Mouse (Mus musculus) liver (tissue): ENCODE measurements around the gene Bdh1.

ENCODE experiments used
- DNase-seq: peaks from one replicate; pipeline ENCODE4 v3.0.0-alpha.2; 2020; ENCODE audit warnings: mixed read lengths

Gene Bdh1

GRCm38 (mm10) chr16:31428675-31429470 lies 6.8 kb downstream of the Bdh1 start:
- peak; percentile 63 for DNase-seq

GRCm38 (mm10) chr16:31429471-31430155 lies 7.5 kb downstream of the Bdh1 start:
- DNase-seq, result peak; percentile 89

- no peak for DNase-seq
These were observed 11.5 kb downstream of the Bdh1 start for GRCm38 (mm10) chr16:31433466-31434110.

- DNase-seq, result no peak
These were observed 13.1 kb downstream of the Bdh1 start for GRCm38 (mm10) chr16:31435146-31435545.

- no peak for DNase-seq
These were observed 14.0 kb downstream of the Bdh1 start for GRCm38 (mm10) chr16:31436085-31436484.

- no peak for DNase-seq
These were observed 15.3 kb downstream of the Bdh1 start for GRCm38 (mm10) chr16:31437358-31437757.

GRCm38 (mm10) chr16:31439529-31439928 lies 17.4 kb downstream of the Bdh1 start:
- no peak for DNase-seq

GRCm38 (mm10) chr16:31440046-31440445 lies 18.0 kb downstream of the Bdh1 start:
- DNase-seq, result no peak

- no peak for DNase-seq
These were observed 22.4 kb downstream of the Bdh1 start for GRCm38 (mm10) chr16:31444521-31444920.

GRCm38 (mm10) chr16:31446067-31446853 lies 24.2 kb downstream of the Bdh1 start:
- no peak for DNase-seq

- no peak for DNase-seq
These were observed 27.9 kb downstream of the Bdh1 start for GRCm38 (mm10) chr16:31449973-31450372.

GRCm38 (mm10) chr16:31451235-31451634 lies 29.2 kb downstream of the Bdh1 start:
- no peak for DNase-seq

- DNase-seq, result no peak
These were observed 30.4 kb downstream of the Bdh1 start for GRCm38 (mm10) chr16:31452467-31452866.

- no peak for DNase-seq
These were observed 31.9 kb downstream of the Bdh1 start for GRCm38 (mm10) chr16:31454013-31454412.

- DNase-seq, result no peak
These were observed 33.4 kb downstream of the Bdh1 start for GRCm38 (mm10) chr16:31455276-31456045.

- DNase-seq, result peak; percentile 80
These were observed 36.3 kb downstream of the Bdh1 start for GRCm38 (mm10) chr16:31458229-31458918.

GRCm38 (mm10) chr16:31459968-31460461 lies 37.9 kb downstream of the Bdh1 start:
- DNase-seq, result peak; percentile 47

- no peak for DNase-seq
These were observed 38.4 kb downstream of the Bdh1 start for GRCm38 (mm10) chr16:31460506-31460905.

GRCm38 (mm10) chr16:31461046-31461445 lies 39.0 kb downstream of the Bdh1 start:
- DNase-seq, result no peak

- peak; percentile 44 for DNase-seq
These were observed 40.1 kb downstream of the Bdh1 start for GRCm38 (mm10) chr16:31462113-31462687.

- peak; percentile 49 for DNase-seq
These were observed 42.9 kb downstream of the Bdh1 start for GRCm38 (mm10) chr16:31464953-31465352.
